Mouse (Mus musculus) naive thymus-derived CD4-positive, alpha-beta T cell, adult 2 months (primary cell): ENCODE measurements around the gene Sgta.
A peak's percentile ranks its signal among the peaks of the same experiment; 100 is the strongest.
"Not testable (repeated sequence)": the region's sequence is repeated elsewhere in the genome, so short reads cannot be mapped to it uniquely, and the experiment has no call there.

Experiments used
- DNase-seq: peaks from one replicate; pipeline ENCODE4 v3.0.0-alpha.2; 2011; ENCODE audit warnings: low read depth

Gene Sgta

DNA sequence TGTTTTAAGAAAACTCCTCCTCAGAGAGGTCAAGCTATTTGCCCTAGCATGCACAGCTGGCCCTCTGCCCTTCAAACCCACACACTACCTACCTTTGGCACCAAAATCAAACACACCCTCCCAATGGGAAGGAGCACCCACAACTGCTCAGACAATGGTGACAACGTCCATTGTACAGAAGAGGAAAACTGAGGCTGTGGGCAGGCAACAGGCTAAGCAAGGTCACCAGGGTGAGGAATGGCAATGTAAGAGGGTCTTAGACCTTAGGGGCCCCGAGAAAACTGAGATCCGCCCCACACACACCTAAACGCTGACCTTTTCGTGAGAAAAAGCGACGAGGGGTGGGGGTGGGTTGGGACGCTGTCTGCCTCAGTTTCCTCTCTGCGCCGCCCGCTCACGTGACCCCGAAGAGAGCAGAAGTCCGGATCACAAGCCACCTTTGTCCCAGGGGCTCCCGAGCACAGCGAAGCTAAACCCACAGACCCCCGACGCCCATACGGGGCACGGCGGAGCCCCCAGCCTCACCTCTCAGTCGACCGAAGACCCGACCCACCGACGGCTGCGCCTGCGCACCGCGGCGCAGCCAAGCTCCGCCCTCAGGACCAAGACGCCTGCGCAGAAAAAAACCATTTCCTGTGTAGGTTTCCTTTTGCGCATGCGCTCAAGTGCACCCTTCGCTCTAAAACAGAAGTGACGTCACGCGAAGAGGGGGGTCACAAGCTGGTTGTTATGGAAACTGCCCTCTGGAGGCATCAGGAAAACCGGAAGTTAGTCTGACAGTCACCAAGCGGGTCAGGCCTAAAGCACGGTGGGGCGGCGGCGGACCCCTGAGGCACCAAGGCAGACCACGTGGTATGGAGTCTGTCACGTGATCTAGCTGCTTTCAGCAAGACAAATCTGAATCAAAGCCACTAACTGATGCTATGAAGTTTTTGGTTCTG, at the start of gene Sgta:
Sgta (minus strand) TSS at position 579 of the 941 bp plus-strand sequence.
- DNase-seq, result peak; percentile 99

DNA sequence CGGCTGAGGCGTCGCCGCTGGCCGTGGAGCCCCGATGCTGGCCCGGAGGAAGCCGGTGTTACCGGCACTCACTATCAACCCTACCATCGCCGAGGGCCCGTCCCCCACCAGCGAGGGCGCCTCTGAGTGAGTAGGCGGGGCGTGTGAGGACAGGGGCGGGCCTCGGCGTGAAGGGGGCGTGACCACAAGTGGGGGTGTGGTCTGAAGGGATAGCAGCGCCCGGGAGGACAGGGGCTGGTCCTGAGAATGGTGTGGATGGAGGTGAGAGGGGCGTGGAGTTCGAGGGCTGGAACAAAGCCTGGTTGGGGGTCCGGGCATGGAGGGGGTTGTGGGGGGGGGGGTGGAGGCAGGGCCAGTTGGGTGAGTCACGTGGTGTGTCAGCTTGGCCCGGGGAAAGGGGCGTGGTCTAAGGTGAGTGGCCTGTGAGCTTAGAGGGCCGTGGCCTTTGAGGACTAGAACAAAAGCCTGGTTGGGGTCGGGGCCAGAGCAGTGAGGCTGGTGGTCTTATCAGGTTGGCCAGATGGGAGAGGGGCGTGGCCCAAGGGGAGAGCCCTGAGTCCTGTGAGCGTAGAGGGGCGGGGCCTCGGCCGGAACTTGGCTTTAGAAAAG, 46.2 kb upstream of the Sgta start:
- peak; percentile 90 for DNase-seq

DNA sequence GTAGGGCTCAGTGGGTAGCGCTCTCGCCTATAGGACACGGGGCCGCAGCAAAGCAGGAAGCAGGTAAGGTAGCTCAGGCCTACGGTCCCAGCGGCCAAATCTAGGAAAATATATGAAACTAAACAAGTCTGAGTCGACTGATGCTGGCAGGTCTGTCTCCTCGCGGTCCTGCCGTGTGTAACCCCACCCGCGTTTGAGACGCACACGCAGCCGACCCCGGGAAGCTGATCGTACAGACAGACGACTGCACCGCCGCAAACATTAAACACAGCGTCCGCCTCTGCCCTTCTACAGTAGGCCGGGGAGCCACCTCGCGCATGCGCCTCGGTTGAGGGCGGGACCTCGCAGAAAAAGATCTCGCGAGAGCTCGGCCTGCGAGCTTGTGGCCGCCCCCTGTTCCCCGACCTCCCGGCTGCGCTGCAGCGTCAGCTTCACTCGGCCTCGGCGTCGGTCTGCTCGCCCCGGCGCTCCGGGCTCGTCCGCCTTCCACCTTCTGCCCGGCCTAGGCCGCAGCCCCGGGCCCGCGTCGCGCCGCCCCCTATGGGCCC, 45.7 kb upstream of the Sgta start, which contains the start of gene Map2k2:
Map2k2 (plus strand) TSS at position 351 of the 548 bp plus-strand sequence.
- DNase-seq, result peak; percentile 99

DNA sequence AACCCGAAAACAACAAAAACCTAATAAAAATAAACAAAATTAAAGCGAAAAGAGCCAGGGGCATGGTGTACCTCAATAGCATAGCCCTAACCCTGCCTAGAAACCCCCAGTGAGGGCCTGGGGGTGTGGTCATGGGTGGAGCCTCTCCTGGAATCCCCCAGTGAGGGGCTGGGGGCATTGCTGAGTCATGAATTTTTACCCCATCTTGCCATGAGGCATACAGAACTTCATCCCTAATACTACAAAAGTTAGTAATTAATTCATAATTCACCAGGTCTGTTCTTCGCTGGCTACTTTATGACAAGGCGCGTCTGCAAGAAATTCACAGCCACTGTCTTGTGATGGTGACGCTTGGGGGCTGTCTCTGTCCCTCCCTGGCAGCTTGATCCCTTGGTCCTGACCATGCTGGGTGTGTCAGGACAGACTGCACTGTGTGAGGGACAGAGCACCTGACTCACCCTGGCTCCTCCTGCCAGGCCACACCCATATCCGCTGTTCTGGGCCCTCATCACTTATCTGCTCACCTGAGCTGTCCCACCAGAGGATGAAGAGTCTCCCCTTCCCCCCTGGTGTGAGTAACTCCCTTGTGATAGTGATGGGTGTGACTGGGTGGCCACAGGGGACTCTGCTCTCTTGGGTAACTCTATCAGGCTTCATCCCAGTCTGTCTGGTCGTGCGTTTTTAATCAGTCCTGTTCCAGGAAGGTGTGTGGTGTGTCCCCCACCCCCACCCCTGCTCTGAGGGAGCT, 35.1 kb upstream of the Sgta start:
- no peak for DNase-seq

DNA sequence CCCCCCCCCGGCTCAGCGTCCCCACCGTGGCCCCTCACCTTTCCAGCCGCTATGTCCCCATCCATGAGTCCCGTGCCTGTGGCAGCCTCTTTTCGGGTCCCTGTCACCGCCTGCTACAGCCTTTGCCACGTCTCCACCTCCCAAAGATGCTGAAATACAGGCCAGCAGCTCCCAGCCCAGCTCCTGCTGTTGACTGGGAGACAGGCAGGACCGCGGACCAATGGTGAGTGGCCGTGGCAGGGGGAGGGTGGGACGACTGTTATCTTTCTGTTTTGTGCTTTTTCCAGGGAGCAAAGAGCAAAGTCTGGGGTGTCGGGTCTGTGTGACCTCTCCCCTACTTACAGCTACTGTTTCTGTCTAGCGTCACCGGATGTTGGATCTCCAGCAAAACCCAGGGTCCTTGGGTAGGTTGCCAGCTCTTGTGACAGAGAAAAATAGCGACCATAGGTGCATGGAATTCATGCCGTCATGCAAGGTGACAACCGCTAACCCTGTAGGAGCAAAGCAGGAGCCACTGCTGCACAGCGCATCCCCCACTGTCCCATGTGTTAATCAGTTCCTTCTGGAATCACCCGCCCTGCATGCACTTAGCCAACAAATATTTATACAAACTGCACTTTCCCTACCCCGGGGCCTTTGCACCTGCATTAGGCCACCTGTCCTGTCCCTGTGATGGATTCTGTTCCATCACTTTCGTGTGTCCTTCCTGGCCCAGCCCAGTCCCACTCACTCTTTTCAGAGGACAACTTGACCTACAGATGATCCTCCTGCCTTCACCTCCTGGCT, 32.7 kb upstream of the Sgta start:
- no peak for DNase-seq

DNA sequence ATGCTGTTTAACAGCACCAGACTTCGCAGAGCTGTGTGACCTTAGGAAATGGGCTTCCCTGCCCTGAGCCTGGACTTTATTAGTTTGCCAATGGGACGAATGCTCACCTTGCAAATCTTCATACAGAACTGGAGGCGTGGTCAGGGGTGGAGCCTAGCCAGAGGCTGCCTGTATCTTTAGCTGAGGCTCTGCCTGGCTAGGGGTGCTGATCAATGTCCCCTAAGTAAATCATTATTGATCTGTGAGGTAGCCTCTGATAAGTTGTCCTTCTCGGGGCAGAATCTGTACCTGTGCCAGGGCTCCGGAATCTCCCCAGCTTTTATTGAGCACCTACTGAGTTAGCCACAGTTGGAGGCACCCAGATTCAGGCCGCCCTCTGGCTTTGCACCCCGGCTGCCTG, 30.6 kb upstream of the Sgta start:
- DNase-seq, result no peak

DNA sequence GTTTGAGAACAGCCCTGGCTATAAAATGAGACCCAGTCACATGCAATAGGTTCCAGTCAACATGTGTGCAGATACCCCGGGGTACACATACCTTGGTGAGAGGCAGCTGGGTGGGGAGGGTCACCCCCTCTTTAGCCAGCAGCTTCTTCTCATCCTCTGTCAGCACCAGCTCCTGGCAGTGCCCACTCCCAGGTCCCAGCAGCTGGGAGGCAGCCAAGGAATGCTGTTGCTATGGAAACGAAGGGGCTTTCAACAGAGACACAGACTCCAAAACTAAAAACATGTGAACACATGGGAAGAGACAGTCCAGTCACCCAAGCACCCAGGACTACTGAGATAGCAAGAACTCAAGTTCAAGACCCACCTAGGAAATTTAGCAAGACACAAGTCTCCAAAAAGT, 29.2 kb upstream of the Sgta start:
- DNase-seq, result no peak

DNA sequence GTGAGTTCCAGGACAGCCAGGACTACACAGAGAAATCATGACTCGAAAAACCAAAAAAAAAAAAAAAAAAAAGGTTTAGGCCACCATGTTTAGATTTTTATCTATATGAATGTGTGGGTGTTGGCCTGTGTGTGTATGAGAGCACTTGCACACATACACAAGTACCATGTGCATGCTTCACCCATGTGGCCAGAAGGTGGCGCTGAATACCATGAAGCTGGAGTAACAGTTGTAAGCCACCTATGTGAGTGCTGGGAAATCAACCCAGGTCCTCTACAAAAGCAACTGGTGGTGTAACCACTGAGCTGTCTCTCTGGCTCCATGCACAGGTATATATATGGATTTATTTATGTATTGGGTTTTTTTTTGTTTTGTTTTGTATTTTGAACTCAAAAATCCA, 27.0 kb upstream of the Sgta start:
- DNase-seq, result peak; percentile 63

DNA sequence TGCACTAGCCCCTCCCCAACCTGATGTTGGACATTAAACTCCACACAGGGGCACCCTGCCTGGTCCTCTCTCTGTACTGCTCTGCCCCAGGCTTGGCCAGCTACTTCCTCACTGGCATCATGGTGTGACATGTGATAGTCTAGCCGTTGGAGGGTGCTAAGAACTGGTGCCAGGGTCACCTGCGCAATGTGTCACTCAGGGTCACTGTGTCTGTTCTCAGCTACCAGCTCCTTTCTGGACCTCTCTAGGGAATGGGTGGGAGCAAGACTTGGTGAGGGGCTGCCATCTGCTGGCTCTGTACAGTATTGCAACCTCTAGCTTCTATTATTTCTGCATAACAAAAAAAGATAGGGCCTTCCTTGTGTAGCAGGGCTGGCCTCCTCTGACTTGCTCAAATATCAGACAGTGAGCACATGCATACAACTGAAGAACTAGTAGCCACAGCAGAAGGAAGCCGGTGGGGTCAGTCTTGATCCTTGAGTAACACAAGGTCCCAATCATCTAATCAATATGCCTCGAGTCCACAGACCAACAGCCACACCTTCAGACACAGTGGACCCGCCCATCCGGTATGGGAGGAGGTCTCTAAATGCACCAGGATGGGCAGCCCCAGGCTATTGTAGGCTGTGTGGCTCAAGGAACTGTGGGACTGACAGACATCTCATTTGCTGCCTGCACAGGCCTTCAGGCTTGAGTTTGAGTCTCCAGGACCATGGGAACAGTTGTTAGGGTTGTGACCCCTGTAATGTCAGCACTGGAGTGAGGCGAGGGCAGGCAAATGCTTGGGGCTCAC, 22.4 kb upstream of the Sgta start:
- peak; percentile 86 for DNase-seq

DNA sequence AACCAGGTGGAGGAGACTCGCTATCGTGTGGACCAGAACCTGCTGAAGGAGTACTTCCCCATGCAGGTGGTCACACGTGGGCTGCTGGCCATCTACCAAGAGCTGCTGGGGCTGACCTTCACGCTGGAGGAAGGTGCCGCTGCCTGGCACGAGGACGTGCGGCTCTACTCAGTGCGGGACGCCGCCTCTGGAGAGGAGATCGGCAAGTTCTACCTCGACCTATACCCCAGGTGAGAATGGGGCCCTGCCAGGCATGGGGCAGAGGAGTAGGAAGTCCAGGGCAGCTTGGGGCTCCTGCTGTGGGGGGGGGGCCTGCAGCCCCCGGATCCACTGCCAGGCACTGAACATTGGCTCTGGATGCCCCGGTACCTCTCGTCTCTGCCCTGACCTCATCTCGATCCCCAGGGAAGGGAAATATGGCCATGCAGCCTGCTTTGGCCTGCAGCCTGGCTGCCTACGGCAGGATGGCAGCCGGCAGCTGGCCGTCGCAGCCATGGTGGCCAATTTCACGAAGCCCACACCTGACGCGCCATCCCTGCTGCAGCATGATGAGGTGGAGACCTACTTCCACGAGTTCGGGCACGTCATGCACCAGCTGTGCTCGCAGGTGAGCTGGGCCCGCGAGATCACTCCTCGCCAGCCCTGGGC, 20.2 kb upstream of the Sgta start:
- DNase-seq, result no peak

DNA sequence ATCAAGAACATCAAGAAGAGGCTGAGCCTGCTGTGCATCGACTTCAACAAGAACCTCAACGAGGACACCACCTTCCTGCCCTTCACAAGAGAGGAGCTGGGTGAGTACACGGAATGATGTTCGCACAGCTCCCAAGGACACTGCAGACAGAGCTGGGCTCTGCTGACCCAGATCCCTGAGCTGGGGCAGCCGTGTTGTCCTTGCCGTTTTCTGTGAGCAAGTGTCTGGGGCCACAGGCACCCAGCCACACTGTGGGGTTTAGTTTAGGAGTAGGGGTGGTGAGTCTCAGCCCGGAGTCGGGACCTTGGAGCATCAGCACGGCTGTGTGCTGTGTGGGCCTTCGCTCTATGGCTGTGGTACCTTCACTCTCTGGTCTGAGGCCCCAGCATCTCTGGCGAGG, 17.9 kb upstream of the Sgta start:
- DNase-seq, result no peak

DNA sequence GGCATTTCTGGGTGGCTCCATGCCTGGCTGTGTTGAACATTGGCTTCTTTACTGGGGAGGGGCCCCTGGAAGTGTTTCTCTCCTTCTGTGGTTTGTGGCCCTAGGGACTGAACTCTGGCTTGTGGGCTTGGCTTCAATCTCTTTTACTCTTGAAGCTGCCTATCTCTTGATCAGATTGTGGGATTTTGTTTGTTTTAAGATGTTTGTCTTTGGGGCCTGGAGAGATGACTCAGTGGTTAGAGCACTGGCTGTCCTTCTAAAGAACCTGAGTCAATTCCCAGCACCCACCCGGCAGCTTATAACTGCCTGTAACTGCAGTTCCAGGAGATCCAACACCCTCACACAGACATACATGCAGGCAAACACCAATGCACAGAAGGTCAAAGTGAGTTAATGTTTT, 16.4 kb upstream of the Sgta start:
- no peak for DNase-seq

DNA sequence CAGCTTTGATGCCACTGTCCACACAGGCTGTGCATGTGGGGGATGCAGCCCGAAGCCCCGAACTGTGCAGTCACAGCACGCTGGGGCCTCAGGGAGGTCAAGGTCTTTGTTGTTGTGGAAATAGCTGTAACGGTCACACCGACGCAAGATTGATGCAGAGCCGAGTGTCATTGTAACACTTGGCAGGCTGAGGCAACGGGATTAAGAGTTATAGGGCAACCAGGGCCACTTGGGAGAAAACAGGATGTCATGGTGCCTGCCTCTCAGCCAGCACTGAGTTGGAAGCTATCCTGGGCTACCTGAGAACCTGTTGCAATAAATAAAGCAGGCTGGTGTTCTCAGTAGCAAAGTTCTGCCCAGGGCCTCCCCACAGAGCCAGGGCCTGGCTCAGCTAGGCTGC, 15.8 kb upstream of the Sgta start:
- no peak for DNase-seq

DNA sequence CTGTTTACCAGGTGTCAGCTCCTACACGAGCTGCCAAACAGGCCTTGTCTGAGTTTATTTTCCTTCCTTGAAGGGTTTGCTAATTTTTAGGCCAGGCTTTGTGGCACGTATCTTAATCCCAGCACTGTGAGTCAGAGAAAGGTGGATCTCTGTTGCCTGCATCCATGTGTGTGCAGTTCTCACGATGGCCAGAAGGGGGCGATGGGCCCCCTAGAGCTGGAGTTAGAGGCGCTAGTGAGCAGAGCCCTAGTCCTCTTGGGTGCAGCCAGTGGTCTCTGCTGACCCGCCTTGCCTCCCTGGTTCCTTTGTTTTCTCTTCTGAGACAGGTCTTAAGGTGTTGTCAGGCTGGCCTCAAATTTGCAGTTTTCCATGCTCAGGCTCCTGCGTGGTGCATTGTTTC, 13.5 kb upstream of the Sgta start:
- peak; percentile 35 for DNase-seq

DNA sequence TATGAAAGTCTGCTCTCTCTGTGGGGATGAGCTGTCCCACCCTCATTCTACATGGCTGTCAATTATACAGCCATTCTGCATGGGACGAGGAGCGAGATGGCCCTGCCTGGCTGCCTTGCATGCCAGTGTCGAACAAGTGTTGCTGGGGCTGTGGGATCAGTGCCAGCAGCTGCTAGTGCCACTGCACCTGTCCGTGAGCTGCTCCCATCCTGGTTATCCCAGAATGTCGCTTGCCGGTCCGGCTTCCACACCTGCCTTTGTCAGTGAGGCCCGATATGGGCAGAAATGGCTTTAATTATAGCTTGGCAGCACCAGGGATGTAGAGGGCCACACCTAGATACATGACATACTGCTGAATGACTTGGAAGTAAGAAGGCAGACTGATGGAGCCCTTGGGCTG, 12.3 kb upstream of the Sgta start:
- DNase-seq, result no peak

DNA sequence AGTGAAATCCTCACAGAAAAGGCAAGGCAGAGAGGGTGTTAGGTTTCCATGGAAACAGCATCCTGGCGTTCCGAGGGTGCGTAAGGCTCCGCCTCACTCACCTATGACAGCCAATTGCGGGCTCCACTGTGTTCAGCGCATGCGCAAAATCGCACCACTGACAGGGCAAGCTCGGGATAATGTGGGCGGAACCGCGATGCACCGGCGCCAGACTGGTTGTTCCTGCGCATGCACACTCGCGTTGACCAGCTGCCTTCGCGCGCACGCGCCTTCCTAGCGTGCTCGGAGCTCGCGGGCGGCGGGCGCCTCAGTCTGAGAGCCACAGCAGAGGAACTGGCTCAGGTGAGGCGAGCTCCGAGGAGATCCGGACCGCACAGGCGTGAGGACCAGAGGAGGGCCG, 9.9 kb upstream of the Sgta start, which contains the start of gene Thop1:
Thop1 (plus strand) TSS at position 200 of the 400 bp plus-strand sequence.
- DNase-seq, result peak; percentile 100

DNA sequence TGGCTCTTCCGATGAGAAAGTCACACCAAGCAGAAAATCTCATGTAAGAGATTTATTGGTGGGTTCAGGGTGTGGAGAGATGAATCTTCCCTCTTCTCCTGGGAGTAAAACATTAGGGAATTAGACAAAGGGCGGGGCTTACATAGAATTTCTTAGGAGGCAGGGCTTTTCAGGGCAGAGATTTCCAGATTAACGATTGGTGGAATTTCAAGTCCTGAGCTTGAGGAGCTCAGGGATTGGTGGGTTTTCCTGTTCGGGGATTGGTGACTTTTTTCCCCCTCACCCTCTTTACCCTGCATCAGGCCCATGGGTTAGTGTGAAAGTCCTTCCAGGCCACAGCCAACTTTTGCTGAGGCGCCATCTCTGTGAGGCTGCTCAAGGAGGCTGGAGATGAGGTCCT, 8.7 kb upstream of the Sgta start:
- no peak for DNase-seq

DNA sequence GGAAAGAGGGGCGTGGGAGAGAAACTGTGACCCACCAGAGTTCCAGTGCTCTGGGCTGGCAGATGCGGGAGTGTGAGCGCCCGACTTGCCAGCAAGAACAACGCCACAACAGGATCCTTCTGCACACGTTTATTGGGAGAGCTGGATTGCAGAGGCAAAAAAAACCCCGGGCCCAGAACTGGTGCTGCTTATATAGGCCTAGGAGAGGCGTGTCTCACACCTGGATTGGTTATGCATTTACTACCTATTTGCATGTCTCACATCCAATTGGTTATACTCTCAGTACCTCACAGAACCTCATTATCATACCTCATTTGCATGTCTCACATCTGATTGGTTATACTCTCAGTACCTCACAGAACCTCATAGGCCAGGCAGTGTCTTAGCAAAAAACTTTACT, 4.5 kb upstream of the Sgta start:
- not testable (repeated sequence) for DNase-seq

DNA sequence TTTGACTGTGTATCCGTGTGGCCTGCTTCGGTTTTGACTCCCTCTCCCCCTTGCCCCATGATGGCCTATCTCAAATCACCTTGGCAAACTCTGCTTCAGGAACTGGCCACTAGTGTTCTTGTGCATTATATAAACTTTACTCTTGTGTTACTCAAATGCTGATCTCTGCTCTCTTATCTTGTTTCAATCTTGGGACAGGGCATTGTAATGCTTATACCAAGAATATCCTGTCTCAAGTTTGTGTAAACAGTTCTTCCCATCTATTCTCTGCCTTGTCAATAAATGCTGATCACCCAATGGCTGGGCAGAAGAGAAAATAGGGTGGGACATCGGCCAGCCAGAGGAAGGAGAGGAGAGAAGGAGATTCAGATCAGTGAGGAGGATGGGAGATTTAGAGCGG, 2.7 kb upstream of the Sgta start:
- DNase-seq, result no peak

DNA sequence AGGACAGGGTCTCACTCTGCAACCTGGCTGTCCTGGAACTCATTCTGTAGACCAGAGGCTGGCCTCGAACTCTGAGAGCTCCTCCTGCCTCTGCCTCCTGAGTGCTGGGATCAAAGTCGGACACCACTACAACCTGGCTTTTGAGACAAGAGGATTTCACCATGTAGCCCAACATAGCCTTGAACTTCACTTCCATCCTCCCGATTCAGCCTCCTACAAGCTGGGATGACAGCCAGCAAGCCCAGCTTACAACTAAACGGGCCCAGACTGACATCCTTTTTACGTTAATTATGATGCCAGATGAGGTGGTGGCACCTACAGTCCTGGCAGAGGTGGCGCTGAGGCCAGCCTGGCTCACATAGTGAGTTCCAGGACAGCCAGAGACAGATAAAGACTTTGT, 1.1 kb downstream of the Sgta start:
- DNase-seq, result no peak
